Mouse (Mus musculus) cerebellum, adult 18-20 months (tissue): ENCODE measurements around the gene Junb.

ENCODE experiments used
- DNase-seq, 2 experiments: peaks; one replicate each; pipeline ENCODE4 v3.0.0; 2021

Gene Junb

DNA sequence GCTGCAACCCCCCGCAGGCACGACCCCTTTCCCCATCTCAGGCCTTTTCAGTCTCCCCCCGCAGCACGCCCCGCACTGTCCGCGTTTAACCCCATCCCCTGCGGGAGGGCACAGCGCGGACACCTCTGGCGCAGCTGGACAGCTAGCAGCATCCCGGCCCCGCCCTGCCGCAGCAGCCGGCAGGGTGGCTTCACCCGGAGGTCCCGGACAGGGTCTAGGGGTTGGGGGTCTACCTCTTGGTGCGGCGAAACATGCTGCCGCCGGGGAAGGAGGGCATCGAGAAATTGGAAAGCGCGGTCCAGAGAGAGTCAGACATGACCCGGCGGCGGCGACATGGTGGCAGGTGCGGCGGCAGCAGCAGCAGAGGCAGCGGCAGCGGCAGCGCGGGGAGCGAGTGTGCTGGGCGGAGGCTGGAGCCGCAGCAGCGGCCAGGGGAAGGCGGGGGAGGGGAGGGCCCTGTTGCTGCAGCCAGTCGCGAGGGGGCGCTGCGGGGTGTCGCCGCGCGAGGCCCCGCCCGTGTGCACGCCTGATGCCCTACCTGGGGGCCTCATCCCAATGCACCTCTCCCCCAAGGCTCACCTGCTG, 41.5 kb downstream of the Junb start, which contains the start of gene Mast1:
Gene Mast1 (minus strand): TSS at position 398 of the 585 bp plus-strand sequence.
- DNase-seq = peak; percentile 87 to 93

DNA sequence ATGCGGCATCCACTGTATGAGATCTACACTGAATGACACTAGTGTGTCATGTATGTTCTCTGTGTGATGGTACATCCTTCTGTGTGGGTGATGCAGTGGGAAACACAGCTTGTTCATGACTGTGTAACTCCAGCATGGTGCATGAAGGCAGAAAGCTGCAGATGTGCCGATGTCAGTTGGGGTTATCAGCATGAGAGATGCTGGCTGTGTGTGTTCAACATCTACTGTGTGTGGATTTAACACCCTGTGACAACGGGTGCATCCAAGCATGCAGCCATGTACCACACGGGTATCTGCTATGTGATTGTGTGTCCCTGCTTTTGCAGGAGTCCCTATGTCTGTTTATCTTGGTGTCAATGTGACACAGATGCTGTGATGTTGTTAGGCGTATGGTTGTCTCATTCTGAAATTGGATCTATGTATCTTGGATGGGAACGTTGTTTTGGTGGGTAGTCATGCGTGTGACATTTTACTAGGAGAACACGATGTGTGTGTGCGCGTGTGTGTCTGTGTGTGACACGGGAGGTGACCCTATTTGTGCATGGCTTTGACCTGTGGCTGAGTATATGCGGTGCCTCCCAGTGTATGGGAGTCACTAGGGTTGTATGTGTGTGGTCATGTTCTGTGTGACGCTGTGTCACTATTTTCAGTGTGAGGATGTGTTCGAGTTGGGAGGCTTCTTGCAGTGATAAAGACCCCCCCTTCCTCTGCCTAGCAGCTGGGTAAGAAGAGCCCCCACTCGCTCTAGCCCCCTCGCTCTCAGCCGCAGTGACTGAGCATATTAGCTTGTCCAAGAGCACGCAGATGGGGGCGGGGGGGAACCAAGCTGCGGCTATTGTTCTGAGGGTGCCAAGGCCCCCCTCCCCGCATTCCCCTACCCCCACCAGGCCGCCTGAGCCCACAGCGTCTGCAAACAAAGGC, 42.2 kb downstream of the Junb start:
- DNase-seq = peak in 1 of 2 experiments; percentile 51

DNA sequence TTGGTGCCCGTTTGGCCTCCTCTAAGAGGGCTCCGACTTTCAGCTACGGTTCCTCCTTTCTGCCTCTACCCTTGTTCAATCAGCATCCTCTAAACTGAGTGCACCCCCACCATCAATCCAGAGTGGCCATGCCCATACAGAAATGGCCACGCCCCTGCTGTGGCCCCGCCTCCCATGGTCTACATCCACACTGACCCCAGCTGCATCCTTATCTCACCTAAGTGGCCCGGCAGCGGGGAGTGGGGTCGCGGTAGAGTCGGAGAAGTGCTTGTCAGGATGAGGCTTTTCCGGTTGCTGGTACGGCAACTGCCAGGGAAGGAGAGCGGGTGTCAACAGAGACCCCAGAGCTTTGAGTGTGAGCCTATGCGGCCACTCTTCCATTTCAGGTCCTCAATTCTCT, 43.0 kb downstream of the Junb start:
- DNase-seq = peak; percentile 60 to 66

DNA sequence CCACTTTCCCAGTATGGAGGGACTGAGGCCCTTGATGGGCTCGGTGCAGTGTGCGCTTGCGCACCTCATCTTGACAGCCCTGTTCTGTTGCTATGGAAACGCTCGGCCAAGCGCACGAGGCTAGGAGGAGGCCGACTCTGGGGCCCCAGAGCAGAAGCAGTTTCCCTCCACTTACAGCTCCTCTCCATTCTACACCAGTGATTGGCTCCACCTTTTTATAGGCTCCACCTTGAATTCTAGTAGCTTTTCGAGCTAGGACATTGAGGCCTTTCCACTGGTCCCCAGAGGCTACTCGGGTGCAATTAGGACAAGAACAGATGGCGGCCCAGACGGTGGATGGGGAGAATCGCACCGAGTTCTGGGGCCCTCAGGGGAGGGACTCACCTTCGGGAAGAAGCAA, 43.7 kb downstream of the Junb start:
- DNase-seq = peak; percentile 84 to 90

DNA sequence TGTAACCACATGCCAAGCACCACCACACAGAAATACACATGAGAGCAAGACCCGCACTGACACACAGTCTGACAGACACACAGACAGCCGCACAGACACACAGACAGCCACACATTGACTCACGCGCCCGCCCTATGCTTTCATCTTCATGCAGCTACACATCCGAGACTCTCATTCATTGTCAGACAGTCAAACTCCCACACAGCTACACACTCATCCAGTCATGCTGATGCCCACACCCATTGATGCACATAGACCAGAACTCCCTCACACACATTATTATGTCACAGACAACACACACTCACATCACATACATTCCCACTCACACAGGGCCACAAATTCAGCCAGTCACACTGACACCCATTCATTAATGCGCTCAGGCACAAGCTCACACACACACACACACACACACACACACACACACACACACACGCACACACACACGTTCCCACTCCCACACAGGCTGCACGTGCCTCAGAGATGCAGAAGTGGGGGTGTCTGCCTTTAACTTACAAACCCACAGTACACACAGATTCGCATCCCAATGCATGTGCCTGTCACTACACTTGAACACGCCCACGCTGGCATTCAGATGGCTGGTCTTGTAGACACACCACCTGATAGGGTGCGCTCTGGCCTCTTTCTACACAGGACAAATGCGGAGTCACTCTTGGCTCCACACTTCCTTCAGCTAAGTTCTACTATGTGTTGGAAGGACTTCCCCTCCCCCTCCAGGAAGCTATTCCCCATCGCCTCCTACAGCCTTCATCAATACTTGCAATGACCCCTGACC, 44.6 kb downstream of the Junb start:
- no peak for DNase-seq

DNA sequence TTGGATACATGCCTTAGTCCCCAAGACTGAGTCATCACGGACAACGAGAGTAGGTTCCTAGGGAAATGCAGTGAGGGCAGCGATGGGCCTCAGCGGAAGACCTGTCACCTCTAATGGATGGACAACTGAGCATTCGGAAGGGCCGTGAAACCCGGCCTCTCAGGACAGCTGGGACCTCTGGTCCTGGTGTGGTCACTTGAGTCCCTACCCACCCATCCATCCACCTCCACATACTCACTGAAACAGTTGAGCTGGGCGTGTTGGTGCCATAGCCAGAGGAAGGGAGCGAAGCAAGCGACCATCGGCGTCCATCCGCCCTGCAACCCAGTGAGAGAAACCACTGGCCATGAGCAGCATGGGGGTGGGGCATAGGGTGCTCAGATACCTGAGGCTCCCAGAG, 47.9 kb downstream of the Junb start:
- no peak for DNase-seq

DNA sequence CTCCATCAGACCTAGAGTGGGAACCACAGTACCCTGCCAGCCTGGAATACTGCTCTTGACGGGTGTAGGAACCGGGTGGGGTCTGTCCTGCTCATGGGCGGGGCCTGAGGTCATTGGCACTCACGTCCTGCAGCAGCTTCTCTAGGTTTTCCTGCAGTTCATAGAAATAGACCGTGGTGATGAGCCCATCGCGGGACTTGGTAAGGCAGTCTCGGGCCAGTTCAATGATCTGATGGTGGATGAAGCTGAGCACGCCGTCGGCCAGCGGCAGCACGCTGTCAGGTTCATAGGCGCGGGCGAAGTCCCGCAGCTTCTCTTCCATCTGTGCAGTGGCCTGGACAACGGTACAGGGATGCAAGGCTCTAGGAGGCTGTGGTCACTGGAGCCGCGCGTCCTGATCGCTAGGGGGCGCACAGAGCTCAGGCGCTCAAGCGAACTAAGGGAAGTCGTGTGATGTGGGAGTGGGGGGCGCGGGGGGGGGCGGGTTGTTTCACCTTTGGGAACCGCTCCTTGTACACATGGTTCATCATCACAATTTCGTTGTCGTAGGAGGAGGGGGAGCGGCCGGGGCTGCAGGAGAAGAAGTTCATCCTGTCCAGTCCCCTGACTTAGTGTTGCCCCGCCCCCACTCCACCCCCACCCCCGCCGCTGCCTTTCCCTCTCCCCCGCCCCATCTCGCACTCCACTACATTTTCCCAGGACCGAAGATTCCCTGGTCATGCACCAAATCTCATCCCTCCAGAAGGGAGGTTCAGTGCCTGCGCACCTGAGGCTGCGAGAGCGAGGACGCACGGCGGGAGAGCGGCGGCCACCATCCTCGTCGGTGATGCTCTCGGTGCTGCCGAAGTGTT, 49.8 kb downstream of the Junb start:
- peak; percentile 86 to 88 for DNase-seq

DNA sequence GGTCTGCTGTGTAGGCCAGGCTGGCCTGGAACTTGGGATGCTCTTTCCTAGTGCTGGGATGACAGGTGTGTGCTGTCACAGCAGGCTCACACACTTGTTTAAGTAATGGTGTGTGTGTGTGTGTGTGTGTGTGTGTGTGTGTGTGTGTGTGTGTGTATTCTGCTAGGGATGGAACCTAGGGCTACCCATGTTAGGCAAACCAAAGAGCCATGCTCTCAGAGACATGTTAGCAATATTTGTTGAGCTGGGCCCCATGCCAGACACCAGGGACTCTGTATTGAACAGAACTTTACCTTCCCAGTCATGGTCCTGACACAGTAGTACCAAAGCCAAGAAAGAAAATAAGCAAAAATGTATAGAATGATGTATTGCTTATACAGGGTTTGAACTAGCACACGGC, 51.0 kb downstream of the Junb start:
- no peak for DNase-seq

DNA sequence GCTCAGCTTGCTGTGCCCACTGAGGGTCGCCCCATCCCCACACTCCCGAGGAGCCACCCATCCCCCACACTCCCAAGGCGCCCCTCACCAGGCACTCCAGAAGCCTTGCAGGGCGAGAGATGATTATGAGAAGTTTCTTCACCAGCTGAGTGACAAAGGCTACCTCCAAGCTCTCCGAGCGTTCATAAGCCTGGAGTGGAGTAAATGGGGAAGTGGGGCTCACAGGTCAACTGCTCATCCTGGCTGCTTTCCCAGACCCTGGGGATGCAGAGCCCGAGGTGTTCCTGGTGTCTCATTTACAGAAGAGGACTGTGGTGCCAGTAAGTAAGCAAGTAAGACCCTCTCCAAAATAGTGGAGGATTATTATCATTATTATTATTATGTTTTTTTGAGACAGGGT, 53.0 kb downstream of the Junb start:
- DNase-seq = no peak
